8 mouse cellular contexts compared by ENCODE assay signal in genomic region chr2:180779226-180780104, GRCm38 (mm10). TPM values are rescaled to one million over a fixed set of nuclear protein-coding genes. Genes with fewer than 3 reads are reported as not detected.
DNase-seq lines count a peak whose midpoint lies in the region; ATAC-seq and TF ChIP-seq lines count a peak whose summit lies in the region.

No protein-coding gene starts in this region.

- peaks cover 12% of the 10 kb centered on the region for H3K4me1 ChIP-seq in forebrain, embryonic 15.5 days
- H3K4me1 ChIP-seq in limb, embryonic 14.5 days (ENCODE audit: control insufficient read depth, insufficient read depth, low read length) = no peaks in the 10 kb centered on the region

- H3K27ac ChIP-seq in forebrain, embryonic 15.5 days (replicated peaks) = no peak overlapping the region
- no peak overlapping the region for H3K27ac ChIP-seq in limb, embryonic 14.5 days (replicated peaks; ENCODE audit: low read depth, low read length)

- H3K4me2 ChIP-seq in forebrain, embryonic 15.5 days (replicated peaks) = no peak overlapping the region
- H3K4me2 ChIP-seq in limb, embryonic 14.5 days (replicated peaks; ENCODE audit: low read depth, low read length, severe bottlenecking) = no peak overlapping the region

- peak; percentile 43 for ATAC-seq in forebrain, embryonic 15.5 days (replicated peaks)
- ATAC-seq in limb, embryonic 14.5 days (ENCODE audit: low FRiP score, low read depth) = peak; percentile 15; the same call in 1 of the 2 replicates

- 25% methylated on average over 12 of the region's 12 CpGs for WGBS in forebrain, embryonic 15.5 days
- WGBS in limb, embryonic 14.5 days = 23% methylated on average over 12 of the region's 12 CpGs

- DNase-seq in urinary bladder, adult 18-20 months (ENCODE audit: low spot score in 2 of 2) = peak; percentile 25 to 43
- DNase-seq in urinary bladder, postnatal 10 days (ENCODE audit: low spot score) = no peak
- peak; percentile 20 for DNase-seq in c-Kit-negative CD71-positive TER-119-positive erythroid progenitor cells, embryonic 14.5 days (ENCODE audit: low read depth, low spot score)
- DNase-seq in kidney, adult 8-10 months = peak; percentile 9 to 33
- peak; percentile 65 for DNase-seq in limb, embryonic 14.5 days (ENCODE audit: low spot score)
- peak; percentile 64 for DNase-seq in neural tube, embryonic 10.5 days (ENCODE audit: extremely low spot score, low spot score)
- DNase-seq in testis, postnatal 14 days (ENCODE audit: low spot score) = peak; percentile 35

- TF ChIP-seq POLR2A in limb, embryonic 14.5 days (IDR thresholded peaks at IDR 0.05; ENCODE audit: borderline replicate concordance, extremely low read depth, insufficient read depth, insufficient read length) = no peak

- H3K9me3 ChIP-seq in forebrain, embryonic 15.5 days = no peaks in the 10 kb centered on the region
- H3K9me3 ChIP-seq in limb, embryonic 14.5 days (ENCODE audit: control insufficient read depth, low read length) = no peaks in the 10 kb centered on the region

- H3K36me3 ChIP-seq in forebrain, embryonic 15.5 days = no peaks in the 10 kb centered on the region
- H3K36me3 ChIP-seq in limb, embryonic 14.5 days (ENCODE audit: control insufficient read depth, insufficient read depth, low read length) = no peaks in the 10 kb centered on the region

- H3K4me3 ChIP-seq in forebrain, embryonic 15.5 days = no peak overlapping the region
- no peak overlapping the region for H3K4me3 ChIP-seq in limb, embryonic 14.5 days (replicated peaks; ENCODE audit: low read length)

- peaks cover 64% of the 10 kb centered on the region for H3K27me3 ChIP-seq in forebrain, embryonic 15.5 days
- peaks cover 50% of the 10 kb centered on the region for H3K27me3 ChIP-seq in limb, embryonic 14.5 days (ENCODE audit: control insufficient read depth, insufficient read depth, low read length)

- no peak overlapping the region for H3K9ac ChIP-seq in forebrain, embryonic 15.5 days (replicated peaks)
- H3K9ac ChIP-seq in limb, embryonic 14.5 days (ENCODE audit: low read depth, low read length, severe bottlenecking) = no peak overlapping the region

RNA-seq across cellular contexts. Expression of gene Bhlhe23, which starts 2.8 kb away (rescaled TPM):
- 0.51 and 1.1 TPM in 2 replicates for polyA plus RNA-seq in forebrain, embryonic 15.5 days (2015; fragmentation: Nextera tagmentation; extraction: Ambion mirVana)
- not detected in 2 replicates for polyA plus RNA-seq in limb, embryonic 14.5 days (2012; rRNA removed)
- polyA plus RNA-seq in limb, embryonic 14.5 days (2014; fragmentation: Nextera tagmentation; extraction: Ambion mirVana) = not detected in 2 replicates

RNA-seq across cellular contexts. Expression of gene Slc17a9, which starts 54.4 kb away (rescaled TPM):
- 0.13 and 0.29 TPM in 2 replicates for polyA plus RNA-seq in forebrain, embryonic 15.5 days (2015; fragmentation: Nextera tagmentation; extraction: Ambion mirVana)
- 3.4 and 5.9 TPM in 2 replicates for polyA plus RNA-seq in limb, embryonic 14.5 days (2012; rRNA removed)
- 1.7 and 2.2 TPM in 2 replicates for polyA plus RNA-seq in limb, embryonic 14.5 days (2014; fragmentation: Nextera tagmentation; extraction: Ambion mirVana)
